Mouse (Mus musculus) liver, embryonic 11.5 days (tissue): ENCODE data around the gene Olfr418. TPM values are rescaled to one million over a fixed set of nuclear protein-coding genes. Genes with fewer than 3 reads are reported as not detected.
"Not testable (repeated sequence)": the region's sequence is repeated elsewhere in the genome, so short reads cannot be mapped to it uniquely, and the experiment has no call there.

Experiments used
- ATAC-seq: fragments of 200-750 bp; cut with Nextera tagmentation; replicated peaks from 2 replicates; pipeline ENCODE4 v1.8.0; 2017; ENCODE audit warnings: moderate number of reproducible peaks, mild to moderate bottlenecking, moderate TSS enrichment, moderate library complexity; ENCODE audit not compliant: low FRiP score
- DNase-seq: peaks from one replicate; pipeline ENCODE4 v3.0.0-alpha.2; 2017; ENCODE audit warnings: low spot score
- H3K27ac ChIP-seq: fragments of 300-500 bp; sonication (generic); 2 replicates; pipeline ENCODE4 v1.5.1; 2014; ENCODE audit warnings: mild to moderate bottlenecking, low read depth, low read length, control low read depth
- H3K27me3 ChIP-seq: fragments of 300-500 bp; sonication (generic); replicated peaks from 2 replicates; pipeline ENCODE4 v1.6.1; 2014; ENCODE audit warnings: low read length, mixed read lengths; ENCODE audit not compliant: control insufficient read depth, insufficient read depth
- H3K36me3 ChIP-seq: fragments of 300-500 bp; sonication (generic); 2 replicates; pipeline ENCODE4 v1.6.1; 2014; ENCODE audit warnings: mild to moderate bottlenecking, low read length, moderate library complexity, mixed read lengths; ENCODE audit not compliant: control insufficient read depth, insufficient read depth
- H3K4me1 ChIP-seq: fragments of 300-500 bp; sonication (generic); replicated peaks from 2 replicates; pipeline ENCODE4 v1.6.1; 2014; ENCODE audit warnings: low read length, mixed read lengths; ENCODE audit not compliant: control insufficient read depth, insufficient read depth
- H3K4me2 ChIP-seq: fragments of 300-500 bp; sonication (generic); 2 replicates; pipeline ENCODE4 v1.6.1; 2014; ENCODE audit warnings: mild to moderate bottlenecking, control low read depth, moderate library complexity
- H3K4me3 ChIP-seq: fragments of 300-500 bp; sonication (generic); 2 replicates; pipeline ENCODE4 v1.5.1; 2014; ENCODE audit warnings: low read depth, low read length, control low read depth
- H3K9ac ChIP-seq: fragments of 300-500 bp; sonication (generic); 2 replicates; pipeline ENCODE4 v1.6.1; 2014; ENCODE audit warnings: low read depth, low read length, control low read depth
- H3K9me3 ChIP-seq: fragments of 300-500 bp; sonication (generic); 2 replicates; pipeline ENCODE4 v1.6.1; 2016; ENCODE audit warnings: low read length, inconsistent platforms, mixed read lengths; ENCODE audit not compliant: control insufficient read depth
- WGBS: fragments of 180-500 bp; shearing (Covaris S2); extraction: QIAGEN DNeasy Blood & Tissue Kit; methylation state at CpG from one replicate; pipeline ENCODE4 v1.1.7; 2014; 5-methylcytosine and 5-hydroxymethylcytosine counted together
- polyA plus RNA-seq: library from polyadenylated mRNA; unstranded; fragments of >200 nt; fragmentation: Nextera tagmentation; extraction: Ambion mirVana; gene quantifications from 2 replicates; pipeline ENCODE4 v1.2.1, GENCODE M21; 2014

Olfr418 gene
- polyA plus RNA-seq: not detected in 2 replicates

DNA sequence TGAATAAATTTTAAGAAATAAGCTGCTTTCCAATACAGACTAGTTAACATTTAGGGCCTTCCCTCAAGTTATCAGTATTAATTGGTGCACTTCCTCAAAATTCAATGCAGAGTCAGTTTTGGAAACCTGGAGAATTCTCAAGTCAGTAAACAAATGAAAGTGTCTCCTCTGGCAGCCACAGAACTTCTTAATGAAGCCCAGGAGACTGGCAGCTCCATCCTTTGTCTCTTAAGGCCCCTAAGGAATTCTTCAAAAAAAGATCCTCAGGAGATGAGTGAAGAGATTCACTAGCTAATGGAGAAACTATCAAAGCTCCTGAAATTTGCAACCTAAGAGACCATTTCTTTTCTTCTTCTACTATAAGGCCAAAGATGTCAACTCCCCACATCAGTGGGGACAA is at the start of gene Olfr418:
TSS of gene Olfr418 (plus strand) at position 301 of the 400 bp plus-strand sequence.
- Histone ChIP-seq H3K27ac (no peak within 1 kb of the TSS), H3K4me2 (no peak within 1 kb of the TSS), H3K36me3 (no peaks in the 10 kb centered on the region), H3K9ac (no peak within 1 kb of the TSS), H3K4me3 (no peak within 1 kb of the TSS), H3K9me3 (no peaks in the 10 kb centered on the region), H3K27me3 (no peaks in the 10 kb centered on the region), H3K4me1 (no peaks in the 10 kb centered on the region)
- DNase-seq (no peak), ATAC-seq (no peak)

DNA sequence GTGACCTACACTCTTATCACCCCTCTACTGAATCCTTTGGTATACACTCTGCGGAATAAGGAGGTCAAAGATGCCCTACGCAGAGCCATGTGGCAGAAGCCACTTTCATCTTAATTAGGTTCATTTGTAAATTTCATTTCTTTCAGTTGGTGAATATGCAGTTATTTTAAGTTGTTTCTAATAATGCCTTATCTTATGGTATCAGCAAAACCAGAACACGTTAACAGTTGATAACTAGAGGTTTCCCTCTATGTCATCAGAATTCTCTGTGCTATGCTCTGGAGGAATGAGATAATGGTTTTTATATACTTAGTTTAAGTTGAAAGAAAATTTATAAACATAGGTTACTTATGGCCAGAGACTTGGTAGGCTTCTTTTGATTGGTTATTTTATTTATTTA is 49.3 kb upstream of the Olfr418 start:
- no peaks in the 10 kb centered on the region for H3K4me1 ChIP-seq
- no peaks in the 10 kb centered on the region for H3K36me3 ChIP-seq
- no peak overlapping the region for H3K4me3 ChIP-seq
- no peak overlapping the region for H3K4me2 ChIP-seq
- H3K9ac ChIP-seq: no peak overlapping the region
- ATAC-seq (no peak), DNase-seq (no peak)
- H3K9me3 ChIP-seq: no peaks in the 10 kb centered on the region
- WGBS: 83% methylated on average over 3 of the region's 3 CpGs
- H3K27me3 ChIP-seq: no peaks in the 10 kb centered on the region
- no peak overlapping the region for H3K27ac ChIP-seq

GRCm38 (mm10) chr1:173227081-173227480 is 38.7 kb upstream of the Olfr418 start, which contains the start of gene Fcer1a:
Fcer1a (minus strand) TSS chr1:173227214.
- no peak within 1 kb of the TSS for H3K9ac ChIP-seq
- ATAC-seq: no peak
- 41% methylated on average over 2 of the region's 2 CpGs for WGBS

DNA sequence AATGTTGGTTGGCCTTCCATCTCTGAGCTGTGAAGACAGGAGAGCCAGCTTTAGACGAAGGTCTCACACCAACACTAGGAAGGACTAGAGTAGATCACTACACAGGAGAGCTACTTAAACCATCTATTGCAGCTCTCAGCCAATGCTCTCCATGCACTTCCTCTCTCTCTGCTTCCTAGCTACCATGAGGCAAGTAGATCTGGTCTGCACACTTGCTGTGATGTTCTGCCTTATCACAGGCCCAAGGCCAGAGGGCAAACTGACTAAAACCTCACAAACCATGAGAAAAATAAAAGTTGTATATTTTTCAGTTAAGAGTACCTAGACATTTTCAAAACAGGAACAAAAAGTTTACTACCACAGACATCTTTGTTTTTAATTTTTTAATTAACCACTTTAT is 28.8 kb upstream of the Olfr418 start:
- H3K27ac ChIP-seq, H3K36me3 ChIP-seq, H3K27me3 ChIP-seq, DNase-seq, ATAC-seq, H3K4me2 ChIP-seq, H3K4me3 ChIP-seq, H3K9me3 ChIP-seq, H3K9ac ChIP-seq, H3K4me1 ChIP-seq: not testable (repeated sequence)
- 82% methylated on average over 1 of the region's 1 CpGs for WGBS

More at GRCm38 (mm10) chr1:173227081-173227480, 38.7 kb upstream of the Olfr418 start, which contains the start of gene Fcer1a:
- Histone ChIP-seq H3K4me3 (no peak within 1 kb of the TSS), H3K4me1 (no peaks in the 10 kb centered on the region), H3K27ac (no peak within 1 kb of the TSS), H3K9me3 (no peaks in the 10 kb centered on the region), H3K27me3 (no peaks in the 10 kb centered on the region), H3K36me3 (no peaks in the 10 kb centered on the region), H3K4me2 (no peak within 1 kb of the TSS)
- DNase-seq: no peak

DNA sequence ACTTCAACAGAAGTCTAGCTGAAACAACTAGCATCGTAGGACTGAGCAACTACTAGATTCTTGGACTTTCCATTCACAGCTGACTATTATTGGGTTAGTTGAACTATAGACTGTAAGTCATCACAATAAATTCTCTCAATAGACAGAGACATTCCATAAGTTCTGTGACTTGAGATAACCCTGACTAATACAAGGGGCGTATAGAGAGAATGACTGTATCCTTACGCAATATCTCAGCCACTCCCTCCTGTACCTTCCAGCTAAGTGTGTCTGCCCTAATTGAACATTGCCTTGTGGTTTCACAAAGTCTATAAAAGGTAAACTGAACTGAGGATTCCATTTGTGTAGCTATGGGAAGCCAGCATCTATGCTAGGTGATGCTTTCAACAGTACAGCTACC is 15.9 kb upstream of the Olfr418 start:
- H3K27me3 ChIP-seq: no peaks in the 10 kb centered on the region
- ATAC-seq (no peak), DNase-seq (no peak)
- no peak overlapping the region for H3K27ac ChIP-seq
- H3K4me1 ChIP-seq: no peaks in the 10 kb centered on the region
- no peak overlapping the region for H3K4me2 ChIP-seq
- no peak overlapping the region for H3K9ac ChIP-seq
- H3K4me3 ChIP-seq: no peak overlapping the region
- H3K9me3 ChIP-seq: no peaks in the 10 kb centered on the region
- 85% methylated on average over 3 of the region's 3 CpGs for WGBS
- no peaks in the 10 kb centered on the region for H3K36me3 ChIP-seq

DNA sequence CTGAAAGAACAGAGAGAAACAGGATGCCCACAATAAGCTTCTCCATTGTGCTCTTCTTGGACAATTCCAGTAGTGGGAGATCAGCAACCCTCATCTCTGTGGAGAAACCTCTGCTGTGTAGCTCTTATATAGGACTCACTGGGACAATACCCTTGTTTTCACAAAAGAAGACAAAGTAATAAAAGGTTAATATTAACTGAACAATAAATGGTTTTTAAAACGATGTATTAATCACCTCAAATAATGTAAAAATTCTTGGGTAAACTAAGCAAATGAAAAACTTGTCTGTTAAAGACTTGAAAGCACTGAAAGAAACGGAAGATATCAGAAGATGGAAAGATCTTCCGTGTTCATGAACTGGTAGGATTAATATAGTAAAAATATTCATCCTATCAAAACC is 11.9 kb downstream of the Olfr418 start, which contains the start of gene Mptx2:
TSS of gene Mptx2 (minus strand) at position 101 of the 400 bp plus-strand sequence.
- no peak for ATAC-seq

GRCm38 (mm10) chr1:173302795-173303194 is 37.0 kb downstream of the Olfr418 start:
- not testable (repeated sequence) for H3K27me3 ChIP-seq, H3K9ac ChIP-seq, H3K4me3 ChIP-seq, H3K27ac ChIP-seq, H3K4me1 ChIP-seq, H3K9me3 ChIP-seq, DNase-seq, H3K4me2 ChIP-seq, H3K36me3 ChIP-seq
- 50% methylated on average over 3 of the region's 3 CpGs for WGBS
- peak; percentile 39; the same call in 1 of the 2 replicates for ATAC-seq

More for the DNA sequence above, 11.9 kb downstream of the Olfr418 start, which contains the start of gene Mptx2:
- Histone ChIP-seq H3K4me2 (no peak within 1 kb of the TSS), H3K36me3 (no peaks in the 10 kb centered on the region), H3K4me3 (no peak within 1 kb of the TSS), H3K27ac (no peak within 1 kb of the TSS), H3K9ac (no peak within 1 kb of the TSS), H3K9me3 (no peaks in the 10 kb centered on the region), H3K27me3 (no peaks in the 10 kb centered on the region), H3K4me1 (no peaks in the 10 kb centered on the region)
- no peak for DNase-seq
- 74% methylated on average over 3 of the region's 3 CpGs for WGBS

DNA sequence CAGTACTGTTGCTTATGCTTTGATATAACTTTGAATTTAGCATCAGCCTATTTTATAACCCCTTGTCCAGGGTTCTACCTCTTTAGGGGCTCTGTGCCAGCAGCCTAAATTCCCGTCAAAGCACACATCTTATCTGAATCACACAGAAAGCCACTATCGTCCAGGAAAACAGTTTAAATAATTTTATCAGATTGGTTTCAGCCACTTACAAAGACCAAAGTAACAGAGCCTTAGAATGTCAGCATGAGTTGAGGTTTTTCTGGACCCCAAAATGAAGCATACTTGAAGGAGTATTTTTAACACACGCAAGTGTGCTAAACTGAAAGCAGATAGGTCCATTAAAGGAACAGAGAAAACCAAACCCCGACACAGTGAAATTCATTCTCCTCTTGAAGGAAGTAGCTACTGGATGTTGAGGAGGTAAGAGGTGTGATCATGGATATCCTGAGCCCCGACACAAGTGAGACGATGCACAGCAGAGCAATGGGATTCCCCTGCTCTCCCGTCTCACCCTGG is 47.8 kb downstream of the Olfr418 start:
- WGBS: 63% methylated on average over 7 of the region's 7 CpGs
- not testable (repeated sequence) for H3K36me3 ChIP-seq, ATAC-seq, H3K4me2 ChIP-seq, DNase-seq, H3K4me1 ChIP-seq, H3K27me3 ChIP-seq, H3K4me3 ChIP-seq, H3K9ac ChIP-seq, H3K9me3 ChIP-seq, H3K27ac ChIP-seq

DNA sequence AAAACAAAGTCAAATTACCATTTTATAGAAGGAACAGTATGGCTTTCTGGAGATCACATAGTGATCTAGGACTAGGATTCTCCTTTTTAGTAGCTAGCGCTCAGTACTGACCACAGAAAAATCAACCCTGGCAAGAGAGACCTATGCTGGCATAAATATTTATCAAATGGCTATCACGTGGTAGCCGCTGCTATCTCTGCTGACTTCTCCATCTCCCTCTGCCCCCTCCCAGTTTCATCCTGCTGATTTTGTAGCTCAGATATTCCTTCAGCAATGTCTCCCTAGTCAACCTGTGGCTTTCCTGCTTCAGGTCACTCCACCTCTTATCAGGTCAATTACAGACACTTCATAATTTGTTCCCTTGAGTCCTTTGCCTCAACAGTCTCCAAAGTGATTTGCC is 49.9 kb downstream of the Olfr418 start:
- no peak for ATAC-seq
- Histone ChIP-seq H3K9ac (no peak overlapping the region), H3K27ac (no peak overlapping the region), H3K9me3 (no peaks in the 10 kb centered on the region), H3K27me3 (no peaks in the 10 kb centered on the region), H3K36me3 (no peaks in the 10 kb centered on the region), H3K4me3 (no peak overlapping the region), H3K4me2 (no peak overlapping the region), H3K4me1 (no peaks in the 10 kb centered on the region)
- no peak for DNase-seq
- WGBS: 76% methylated on average over 3 of the region's 3 CpGs
